In genomic region chr16:20549161-20549560, GRCm38 (mm10) we compare ENCODE assay signal across 8 mouse cellular contexts. TPM values are rescaled to one million over a fixed set of nuclear protein-coding genes. Genes with fewer than 3 reads are reported as not detected.
DNase-seq lines count a peak whose midpoint lies in the region; ATAC-seq and TF ChIP-seq lines count a peak whose summit lies in the region.

No protein-coding gene starts in this region.

- peak overlapping the region; percentile 82 for H3K4me3 ChIP-seq in lung, embryonic 14.5 days (ENCODE audit: low read depth, low read length)
- H3K4me3 ChIP-seq in embryonic fibroblast, embryonic 13.5 days (ENCODE audit: insufficient read depth, low read length), result peak overlapping the region; percentile 80
- H3K4me3 ChIP-seq in intestine, postnatal 0 days (ENCODE audit: low read depth, low read length), result peak overlapping the region; percentile 89
- H3K4me3 ChIP-seq in neural tube, embryonic 14.5 days (ENCODE audit: low read depth, low read length), result peak overlapping the region; percentile 81

- H3K4me2 ChIP-seq in lung, embryonic 14.5 days, result peak overlapping the region; percentile 89
- peak overlapping the region; percentile 79 for H3K4me2 ChIP-seq in intestine, postnatal 0 days (replicated peaks; ENCODE audit: low read depth)
- peak overlapping the region; percentile 92 for H3K4me2 ChIP-seq in neural tube, embryonic 14.5 days (ENCODE audit: low read depth, low read length)

- no peak for TF ChIP-seq POLR2A in embryonic fibroblast, embryonic 13.5 days (IDR thresholded peaks at IDR 0.05; ENCODE audit: low read depth, low read length)

- no peak overlapping the region for H3K27ac ChIP-seq in lung, embryonic 14.5 days (ENCODE audit: low read depth)
- H3K27ac ChIP-seq in embryonic fibroblast, embryonic 13.5 days (ENCODE audit: insufficient read depth, low read length), result no peak overlapping the region
- H3K27ac ChIP-seq in intestine, postnatal 0 days (ENCODE audit: low read depth, low read length), result no peak overlapping the region
- no peak overlapping the region for H3K27ac ChIP-seq in neural tube, embryonic 14.5 days (ENCODE audit: low read depth, low read length)

- no peaks in the 10 kb centered on the region for H3K9me3 ChIP-seq in lung, embryonic 14.5 days (ENCODE audit: low read depth, low read length)
- no peaks in the 10 kb centered on the region for H3K9me3 ChIP-seq in intestine, postnatal 0 days (ENCODE audit: control insufficient read depth)
- H3K9me3 ChIP-seq in neural tube, embryonic 14.5 days (ENCODE audit: control insufficient read depth, low read length), result no peaks in the 10 kb centered on the region

- peak overlapping the region; percentile 84 for H3K9ac ChIP-seq in lung, embryonic 14.5 days
- H3K9ac ChIP-seq in intestine, postnatal 0 days (ENCODE audit: low read depth, low read length), result peak overlapping the region; percentile 67; the same call in 1 of the 2 replicates
- peak overlapping the region; percentile 70 for H3K9ac ChIP-seq in neural tube, embryonic 14.5 days (replicated peaks; ENCODE audit: low read depth, low read length)

- H3K27me3 ChIP-seq in lung, embryonic 14.5 days (ENCODE audit: insufficient read depth, low read length), result no peaks in the 10 kb centered on the region
- H3K27me3 ChIP-seq in intestine, postnatal 0 days (replicated peaks; ENCODE audit: control insufficient read depth, insufficient read depth, low read length), result no peaks in the 10 kb centered on the region
- H3K27me3 ChIP-seq in neural tube, embryonic 14.5 days (ENCODE audit: control insufficient read depth, insufficient read depth, low read length), result no peaks in the 10 kb centered on the region

- WGBS in lung, embryonic 14.5 days, result 42% methylated on average over 9 of the region's 9 CpGs
- 40% methylated on average over 9 of the region's 9 CpGs for WGBS in intestine, postnatal 0 days
- 46% methylated on average over 9 of the region's 9 CpGs for WGBS in neural tube, embryonic 14.5 days

- no peak for DNase-seq in lung, embryonic 14.5 days
- DNase-seq in lung, postnatal 14 days, result no peak
- no peak for DNase-seq in left cerebral cortex, adult 11 months (ENCODE audit: low spot score)
- DNase-seq in testis, postnatal 10 days (ENCODE audit: low spot score), result no peak

- ATAC-seq in lung, embryonic 14.5 days (ENCODE audit: insufficient read depth), result no peak
- no peak for ATAC-seq in intestine, postnatal 0 days
- ATAC-seq in neural tube, embryonic 14.5 days (ENCODE audit: low read depth), result no peak
- ATAC-seq in activated CD4-positive, CD25-positive, alpha-beta regulatory T cell, adult 4 months, result no peak

- H3K36me3 ChIP-seq in lung, embryonic 14.5 days (ENCODE audit: insufficient read depth), result peaks cover 59% of the 10 kb centered on the region
- H3K36me3 ChIP-seq in intestine, postnatal 0 days (ENCODE audit: control insufficient read depth, insufficient read depth), result peaks cover 53% of the 10 kb centered on the region
- H3K36me3 ChIP-seq in neural tube, embryonic 14.5 days (ENCODE audit: control insufficient read depth, insufficient read depth, low read length), result peaks cover 29% of the 10 kb centered on the region

- H3K4me1 ChIP-seq in lung, embryonic 14.5 days (ENCODE audit: insufficient read depth), result peaks cover 3% of the 10 kb centered on the region; the same call in 1 of the 2 replicates
- no peaks in the 10 kb centered on the region for H3K4me1 ChIP-seq in embryonic fibroblast, embryonic 13.5 days (ENCODE audit: control insufficient read depth, insufficient read depth, low read length)
- H3K4me1 ChIP-seq in intestine, postnatal 0 days (replicated peaks; ENCODE audit: control insufficient read depth, insufficient read depth, low read length), result no peaks in the 10 kb centered on the region
- peaks cover 11% of the 10 kb centered on the region for H3K4me1 ChIP-seq in neural tube, embryonic 14.5 days (ENCODE audit: control insufficient read depth, insufficient read depth, low read length)

- no peak for TF ChIP-seq CTCF in lung, embryonic 14.5 days (IDR thresholded peaks at IDR 0.05; ENCODE audit: low read depth)
- no peak for TF ChIP-seq CTCF in embryonic fibroblast, embryonic 13.5 days (IDR thresholded peaks at IDR 0.05; ENCODE audit: borderline replicate concordance, insufficient read depth, low read length)
- no peak for TF ChIP-seq CTCF in intestine, postnatal 0 days (IDR thresholded peaks at IDR 0.05; ENCODE audit: low read depth)

RNA-seq across cellular contexts. Expression of gene Abcf3, which starts 0.8 kb away (rescaled TPM):
- 51.1 and 53.9 TPM in 2 replicates for polyA plus RNA-seq in lung, embryonic 14.5 days (2014; fragmentation: Nextera tagmentation; extraction: Ambion mirVana)
- polyA plus RNA-seq in embryonic fibroblast, embryonic 13.5 days (2011; ENCODE audit: insufficient read length, low read depth, missing spikeins), result 50.9 and 53.2 TPM in 2 replicates
- 47.0 and 64.3 TPM in 2 replicates for polyA plus RNA-seq in intestine, postnatal 0 days (2015; fragmentation: Nextera tagmentation; extraction: Ambion mirVana)
- polyA plus RNA-seq in neural tube, embryonic 14.5 days (2014; fragmentation: Nextera tagmentation; extraction: Ambion mirVana), result 72.6 and 82.2 TPM in 2 replicates
- polyA plus RNA-seq in activated CD4-positive, CD25-positive, alpha-beta regulatory T cell, adult 4 months (2017; shearing (Covaris generic)), result 10 to 100 TPM; 49.5 to 57.2 TPM

RNA-seq across cellular contexts. Expression of gene Ap2m1, which starts 13.9 kb away (rescaled TPM):
- polyA plus RNA-seq in lung, embryonic 14.5 days (2014; fragmentation: Nextera tagmentation; extraction: Ambion mirVana), result 641 and 646 TPM in 2 replicates
- 448 and 450 TPM in 2 replicates for polyA plus RNA-seq in embryonic fibroblast, embryonic 13.5 days (2011; ENCODE audit: insufficient read length, low read depth, missing spikeins)
- 411 and 423 TPM in 2 replicates for polyA plus RNA-seq in intestine, postnatal 0 days (2015; fragmentation: Nextera tagmentation; extraction: Ambion mirVana)
- 1,186 and 1,271 TPM in 2 replicates for polyA plus RNA-seq in neural tube, embryonic 14.5 days (2014; fragmentation: Nextera tagmentation; extraction: Ambion mirVana)
- polyA plus RNA-seq in activated CD4-positive, CD25-positive, alpha-beta regulatory T cell, adult 4 months (2017; shearing (Covaris generic)), result 100 to 1,000 TPM; 467 to 550 TPM

RNA-seq across cellular contexts. Expression of gene Dvl3, which starts 32.4 kb away (rescaled TPM):
- 24.6 and 25.2 TPM in 2 replicates for polyA plus RNA-seq in lung, embryonic 14.5 days (2014; fragmentation: Nextera tagmentation; extraction: Ambion mirVana)
- 51.4 and 57.3 TPM in 2 replicates for polyA plus RNA-seq in embryonic fibroblast, embryonic 13.5 days (2011; ENCODE audit: insufficient read length, low read depth, missing spikeins)
- polyA plus RNA-seq in intestine, postnatal 0 days (2015; fragmentation: Nextera tagmentation; extraction: Ambion mirVana), result 11.5 and 13.7 TPM in 2 replicates
- polyA plus RNA-seq in neural tube, embryonic 14.5 days (2014; fragmentation: Nextera tagmentation; extraction: Ambion mirVana), result 39.7 and 40.6 TPM in 2 replicates
- polyA plus RNA-seq in activated CD4-positive, CD25-positive, alpha-beta regulatory T cell, adult 4 months (2017; shearing (Covaris generic)), result 10 to 100 TPM; 13.2 to 13.7 TPM

RNA-seq across cellular contexts. Expression of gene Vwa5b2, which starts 40.1 kb away (rescaled TPM):
- 0.53 and 0.89 TPM in 2 replicates for polyA plus RNA-seq in lung, embryonic 14.5 days (2014; fragmentation: Nextera tagmentation; extraction: Ambion mirVana)
- not detected in 2 replicates for polyA plus RNA-seq in embryonic fibroblast, embryonic 13.5 days (2011; ENCODE audit: insufficient read length, low read depth, missing spikeins)
- polyA plus RNA-seq in intestine, postnatal 0 days (2015; fragmentation: Nextera tagmentation; extraction: Ambion mirVana), result 1.7 and 2.0 TPM in 2 replicates
- 27.1 and 40.4 TPM in 2 replicates for polyA plus RNA-seq in neural tube, embryonic 14.5 days (2014; fragmentation: Nextera tagmentation; extraction: Ambion mirVana)
- under 1 TPM; 0.11 to 0.42 TPM for polyA plus RNA-seq in activated CD4-positive, CD25-positive, alpha-beta regulatory T cell, adult 4 months (2017; shearing (Covaris generic))

RNA-seq across cellular contexts. Expression of gene Eif2b5, which starts 50.5 kb away (rescaled TPM):
- polyA plus RNA-seq in lung, embryonic 14.5 days (2014; fragmentation: Nextera tagmentation; extraction: Ambion mirVana), result 111 and 112 TPM in 2 replicates
- 53.8 and 61.5 TPM in 2 replicates for polyA plus RNA-seq in embryonic fibroblast, embryonic 13.5 days (2011; ENCODE audit: insufficient read length, low read depth, missing spikeins)
- 37.2 and 37.8 TPM in 2 replicates for polyA plus RNA-seq in intestine, postnatal 0 days (2015; fragmentation: Nextera tagmentation; extraction: Ambion mirVana)
- 84.9 and 108 TPM in 2 replicates for polyA plus RNA-seq in neural tube, embryonic 14.5 days (2014; fragmentation: Nextera tagmentation; extraction: Ambion mirVana)
- polyA plus RNA-seq in activated CD4-positive, CD25-positive, alpha-beta regulatory T cell, adult 4 months (2017; shearing (Covaris generic)), result 10 to 100 TPM; 13.7 to 14.5 TPM
